Mouse (Mus musculus): ENCODE measurements around the gene Dnhd1. TPM values are rescaled to one million over a fixed set of nuclear protein-coding genes. Genes with fewer than 3 reads are reported as not detected.
"Not testable (repeated sequence)": the region's sequence is repeated elsewhere in the genome, so short reads cannot be mapped to it uniquely, and the experiment has no call there.

The Dnhd1 gene
- total RNA-seq, 2 experiments from 2014 or later, result 0.67 to 0.76 TPM

DNA sequence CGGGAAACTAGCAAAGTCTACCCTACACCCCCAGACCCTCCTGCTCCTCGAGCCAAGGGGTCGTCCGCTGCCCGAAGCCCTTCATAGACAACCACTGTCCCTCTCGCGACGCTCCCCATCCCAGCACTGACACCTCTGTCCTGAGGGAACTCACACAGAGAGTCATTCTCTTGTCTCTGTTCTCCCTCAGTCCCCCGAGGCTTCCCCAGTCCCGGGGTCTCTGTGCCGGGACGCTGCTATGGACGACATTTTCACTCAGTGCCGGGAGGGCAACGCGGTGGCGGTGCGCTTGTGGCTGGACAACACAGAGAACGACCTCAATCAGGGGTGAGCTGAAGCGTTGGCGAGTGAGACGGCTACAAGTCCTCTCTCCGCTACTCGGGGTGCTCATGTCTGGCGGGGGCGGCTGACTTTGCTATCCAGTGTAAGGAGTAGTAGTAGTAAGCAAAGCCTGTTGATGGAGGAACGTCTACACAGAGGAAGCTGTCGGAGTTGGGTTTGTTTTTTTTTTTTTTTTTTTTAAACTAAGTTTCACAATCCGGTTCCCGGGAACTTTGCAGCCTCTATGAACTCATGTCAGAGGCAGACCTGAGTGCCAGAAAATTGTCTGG, 86.4 kb downstream of the Dnhd1 start, which contains the start of gene Rrp8:
Gene Rrp8, minus strand, starts transcription at position 475 of the 611 bp plus-strand sequence.
- intact Hi-C loops (cut with DNase I), result loop anchor here (5.0 to 10.0 kb wide), 2 partner anchors 95 to 182 kb away; partner anchors contain the start of genes Arfip2, Gm45799, Smpd1 and Timm10b
- DNase-seq, result peak; percentile 55 to 57

DNA sequence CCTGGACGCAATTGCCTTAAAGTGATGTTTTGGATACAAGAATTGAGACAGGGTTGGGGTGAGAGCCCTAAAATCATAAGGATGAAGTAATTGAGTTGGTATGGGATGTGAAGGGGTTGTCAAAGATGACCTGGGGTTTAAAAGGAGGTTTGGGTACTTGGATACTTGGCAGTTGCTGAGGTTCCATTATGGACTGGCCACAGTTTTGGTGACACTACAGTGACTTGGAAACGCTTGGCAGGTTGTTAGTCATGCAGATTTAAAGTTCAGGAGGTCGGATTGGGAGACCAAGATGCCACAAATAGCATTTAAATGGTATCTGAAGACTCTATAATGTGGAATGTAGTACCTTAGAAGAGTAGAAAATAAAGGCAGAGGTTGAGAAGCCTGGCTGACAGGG, 87.0 kb downstream of the Dnhd1 start:
- DNase-seq, result no peak
- intact Hi-C loops (cut with DNase I), result loop anchor here (2.0 to 10.0 kb wide), 3 partner anchors 73 to 183 kb away; partner anchors contain the start of genes Arfip2, Gm45799, Mrpl17 and Smpd1

DNA sequence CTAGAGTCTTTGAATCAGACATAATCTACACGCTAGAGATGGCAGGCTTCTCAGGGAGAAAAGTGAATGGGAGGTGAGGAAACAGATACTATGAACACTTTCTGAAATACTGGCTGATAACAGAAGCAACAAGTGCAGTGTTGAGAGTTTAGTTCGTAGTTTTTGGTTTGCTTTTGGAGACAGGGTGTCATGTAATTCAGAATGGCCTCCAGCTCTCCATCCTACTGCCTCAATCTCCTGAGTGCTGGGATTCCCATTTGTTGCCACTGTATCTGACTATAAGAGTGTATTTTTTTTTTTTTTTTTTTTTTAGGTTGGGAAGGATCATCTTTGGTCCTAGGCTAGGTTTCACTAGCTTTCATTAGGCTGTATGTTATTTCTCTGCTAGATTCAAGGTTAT, 87.7 kb downstream of the Dnhd1 start:
- DNase-seq, result no peak
- intact Hi-C loops (cut with DNase I), result loop anchor here (2.0 to 10.0 kb wide), 3 partner anchors 73 to 183 kb away; partner anchors contain the start of genes Arfip2, Gm45799, Mrpl17 and Smpd1

DNA sequence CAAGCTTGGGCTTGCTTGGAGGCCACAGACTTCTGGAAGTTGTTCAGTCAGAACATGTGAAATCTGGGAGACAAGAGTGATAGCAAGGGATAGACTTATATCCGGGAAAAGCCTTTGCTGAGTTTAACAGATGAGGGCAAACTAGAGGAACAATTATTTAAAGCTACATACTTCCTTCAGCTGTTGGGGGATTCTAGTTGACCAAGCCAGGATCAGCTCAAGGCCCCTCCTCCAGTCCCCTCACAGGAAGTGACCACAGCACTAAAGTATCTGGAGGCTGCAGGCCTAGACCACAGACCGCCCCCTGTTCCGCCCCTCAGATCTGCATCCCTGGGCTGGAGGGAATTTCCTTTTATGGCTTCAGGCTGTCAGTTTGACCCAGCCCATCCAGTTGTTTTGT, 88.3 kb downstream of the Dnhd1 start:
- DNase-seq, result peak; percentile 72 to 73
- intact Hi-C loops (cut with DNase I), result loop anchor here (2.0 to 10.0 kb wide), 3 partner anchors 72 to 184 kb away; partner anchors contain the start of genes Arfip2, Gm45799, Mrpl17 and Smpd1

DNA sequence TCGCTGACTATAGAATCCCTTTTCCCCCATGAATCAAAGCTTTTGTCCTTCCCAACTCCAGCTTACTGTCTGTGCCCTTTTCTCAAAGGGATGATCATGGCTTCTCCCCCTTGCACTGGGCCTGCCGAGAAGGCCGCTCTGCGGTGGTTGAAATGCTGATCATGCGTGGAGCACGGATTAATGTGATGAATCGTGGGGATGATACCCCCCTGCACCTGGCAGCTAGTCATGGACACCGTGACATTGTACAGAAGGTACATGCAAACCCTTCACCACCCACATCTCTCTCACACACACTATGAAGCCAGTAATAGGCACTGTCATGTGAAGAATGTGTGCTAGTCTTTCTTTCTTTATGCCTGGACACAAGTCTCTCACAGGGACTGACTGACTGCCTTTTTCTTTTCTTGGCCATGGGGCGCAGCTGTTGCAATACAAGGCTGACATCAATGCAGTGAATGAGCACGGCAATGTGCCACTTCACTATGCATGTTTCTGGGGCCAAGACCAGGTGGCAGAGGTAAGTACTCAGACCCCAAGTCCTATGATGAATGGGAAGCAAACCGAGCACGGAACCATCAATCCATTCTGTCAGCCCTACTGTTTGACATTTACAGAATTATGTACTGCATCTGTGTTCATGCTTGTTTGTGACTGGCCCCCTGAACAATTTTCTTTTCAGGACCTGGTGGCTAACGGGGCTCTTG, 89.6 kb downstream of the Dnhd1 start:
- intact Hi-C loops (cut with DNase I), result no loop called here
- no peak for DNase-seq

DNA sequence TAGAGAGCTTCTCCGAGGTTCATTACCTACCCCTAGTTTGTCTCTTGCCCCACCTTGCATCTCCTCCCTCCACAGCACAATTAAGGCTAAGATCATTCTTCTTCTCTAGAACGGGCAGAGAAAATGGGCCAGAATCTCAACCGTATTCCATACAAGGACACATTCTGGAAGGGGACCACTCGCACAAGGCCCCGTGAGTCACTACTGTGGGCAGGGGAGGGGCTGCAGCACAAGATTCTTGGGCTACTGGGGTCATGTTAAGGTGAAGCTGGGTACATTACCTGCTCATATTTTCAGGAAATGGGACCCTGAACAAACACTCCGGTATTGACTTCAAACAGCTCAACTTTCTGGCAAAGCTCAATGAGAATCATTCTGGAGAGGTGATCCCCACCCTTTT, 90.2 kb downstream of the Dnhd1 start:
- no peak for DNase-seq
- intact Hi-C loops (cut with DNase I), result no loop called here

DNA sequence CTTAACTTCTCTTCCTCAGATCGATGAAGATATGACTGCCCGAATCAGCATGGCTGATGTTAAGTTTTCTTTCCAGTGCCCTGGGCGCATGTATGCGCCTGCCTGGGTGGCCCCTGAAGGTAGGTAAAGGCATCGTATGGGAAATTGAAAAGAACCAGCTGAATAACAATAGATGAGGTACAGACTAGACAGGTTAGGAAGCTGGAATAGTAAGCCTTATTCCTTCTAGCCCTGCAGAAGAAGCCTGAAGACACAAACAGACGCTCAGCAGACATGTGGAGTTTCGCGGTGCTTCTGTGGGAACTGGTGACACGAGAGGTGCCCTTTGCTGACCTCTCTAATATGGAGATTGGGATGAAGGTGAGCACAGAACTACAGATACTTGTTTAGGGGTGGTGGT, 91.4 kb downstream of the Dnhd1 start:
- DNase-seq, result no peak
- intact Hi-C loops (cut with DNase I), result no loop called here

DNA sequence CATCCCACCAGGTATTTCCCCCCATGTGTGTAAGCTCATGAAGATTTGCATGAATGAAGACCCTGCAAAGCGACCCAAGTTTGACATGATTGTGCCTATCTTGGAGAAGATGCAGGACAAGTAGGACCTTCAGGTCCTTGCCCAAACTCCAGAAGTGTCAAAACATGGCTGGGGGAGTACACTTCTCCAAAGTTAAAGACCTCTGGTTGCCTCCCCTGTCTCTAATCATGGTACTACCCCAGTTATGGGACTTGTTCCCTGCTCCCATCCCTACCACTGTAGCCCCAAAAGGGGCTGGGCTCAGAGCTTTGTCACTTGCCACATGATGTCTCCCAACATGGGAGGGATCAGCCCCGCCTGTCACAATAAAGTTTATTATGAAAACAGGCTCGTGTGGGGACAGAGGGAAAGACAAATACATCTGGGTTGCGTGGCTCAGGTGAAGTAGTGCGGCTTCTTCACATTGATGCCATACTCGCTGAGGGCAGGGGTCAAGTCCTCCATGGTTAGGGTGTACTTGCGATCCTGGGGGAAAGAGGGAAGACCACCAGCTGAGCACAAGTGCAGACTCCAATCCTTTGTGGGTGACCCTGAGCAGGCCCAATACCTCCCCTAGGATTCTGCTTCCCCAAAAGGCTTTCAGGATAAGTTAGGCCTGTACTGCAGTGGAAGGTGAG, 92.0 kb downstream of the Dnhd1 start:
- intact Hi-C loops (cut with DNase I), result not testable (repeated sequence)

DNA sequence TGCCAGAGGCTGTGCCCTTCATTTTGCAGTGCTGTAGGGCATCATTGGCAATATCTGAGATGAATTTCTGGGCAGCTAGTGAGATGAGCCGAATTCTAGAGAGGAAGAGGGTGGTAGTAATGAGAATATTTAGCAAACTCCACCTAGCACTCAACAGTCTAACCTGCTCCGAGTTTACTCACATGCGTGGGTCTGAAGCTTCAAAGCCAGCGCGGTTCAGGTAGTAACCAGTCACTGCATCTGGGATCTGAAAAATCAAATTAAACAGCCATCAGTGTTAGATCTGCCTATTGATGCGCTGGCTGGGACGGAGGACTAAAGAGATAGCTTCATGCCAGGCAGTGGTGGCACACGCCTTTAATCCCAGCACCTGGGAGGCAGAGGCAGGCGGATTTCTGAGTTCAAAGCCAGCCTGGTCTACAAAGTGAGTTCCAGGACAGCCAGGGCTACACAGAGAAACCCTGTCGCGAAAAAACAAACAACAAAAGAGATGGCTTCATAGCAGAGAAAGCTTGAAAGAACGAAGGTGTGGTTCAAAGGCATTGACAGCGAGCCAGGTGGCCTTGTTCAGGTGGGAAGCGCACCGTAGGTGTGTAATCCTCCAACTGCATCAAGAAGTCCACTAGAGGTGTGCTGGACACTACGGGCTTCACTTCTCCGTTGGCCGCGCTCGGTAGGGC, 92.8 kb downstream of the Dnhd1 start:
- not testable (repeated sequence) for DNase-seq

More for the DNA sequence above, 92.0 kb downstream of the Dnhd1 start:
- not testable (repeated sequence) for DNase-seq

DNA sequence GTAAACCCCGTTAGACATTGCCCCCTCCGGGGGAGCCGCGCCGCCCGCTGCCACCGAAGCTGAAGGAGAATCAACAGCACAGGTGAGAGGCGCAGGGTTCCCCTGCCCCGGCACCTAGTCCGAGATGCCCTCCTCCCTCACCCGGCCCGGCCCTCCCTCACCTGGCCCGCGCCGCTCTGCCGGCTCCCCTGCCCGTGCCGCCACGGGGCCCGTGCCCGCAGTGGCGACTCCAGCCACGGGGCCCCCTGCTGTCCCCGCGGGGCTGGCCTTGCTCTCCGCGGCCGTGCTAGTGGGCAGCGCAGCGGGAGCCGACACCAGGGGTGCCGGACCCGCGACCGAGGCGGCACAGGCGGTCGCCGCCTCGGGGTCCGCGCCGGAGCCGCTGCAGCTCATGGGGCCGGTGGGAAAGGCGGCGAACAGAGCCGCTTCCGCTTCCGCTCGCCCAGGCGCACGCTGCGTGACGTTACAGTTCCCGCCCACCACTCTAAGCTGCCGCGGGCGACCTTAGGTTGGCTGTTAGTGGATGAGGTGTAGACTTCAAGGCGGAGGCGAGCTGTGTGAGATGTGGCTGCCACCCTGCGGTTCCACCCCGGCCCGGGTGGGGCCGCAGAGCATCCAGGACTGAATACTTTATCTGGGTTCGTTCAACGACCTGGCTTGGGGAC, 93.4 kb downstream of the Dnhd1 start, which contains the start of gene Taf10:
Gene Taf10, minus strand, starts transcription at position 436 of the 665 bp plus-strand sequence.
- peak; percentile 85 to 90 for DNase-seq
- intact Hi-C loops (cut with DNase I), result no loop called here

More for the DNA sequence above, 92.8 kb downstream of the Dnhd1 start:
- intact Hi-C loops (cut with DNase I), result not testable (repeated sequence)

DNA sequence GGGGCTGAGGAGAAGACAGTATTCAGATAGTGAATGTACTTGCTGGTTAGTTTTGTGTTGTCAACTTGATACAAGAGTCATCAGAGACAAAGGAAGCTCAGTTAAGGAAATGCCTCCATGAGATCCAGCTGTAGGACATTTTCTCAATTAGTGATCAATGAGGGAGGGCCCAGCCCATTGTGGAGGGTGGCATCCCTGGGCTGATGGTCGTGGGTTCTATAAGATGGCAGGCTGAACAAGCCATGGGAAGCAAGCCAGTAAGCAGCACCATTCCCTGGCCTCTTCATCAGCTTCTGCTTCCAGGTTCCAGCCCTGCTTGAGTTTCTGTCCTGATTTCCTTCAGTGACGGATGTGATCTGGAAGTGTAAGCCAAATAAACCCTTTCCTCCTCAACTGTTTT, 97.1 kb downstream of the Dnhd1 start:
- intact Hi-C loops (cut with DNase I), result no loop called here
- DNase-seq, result no peak

DNA sequence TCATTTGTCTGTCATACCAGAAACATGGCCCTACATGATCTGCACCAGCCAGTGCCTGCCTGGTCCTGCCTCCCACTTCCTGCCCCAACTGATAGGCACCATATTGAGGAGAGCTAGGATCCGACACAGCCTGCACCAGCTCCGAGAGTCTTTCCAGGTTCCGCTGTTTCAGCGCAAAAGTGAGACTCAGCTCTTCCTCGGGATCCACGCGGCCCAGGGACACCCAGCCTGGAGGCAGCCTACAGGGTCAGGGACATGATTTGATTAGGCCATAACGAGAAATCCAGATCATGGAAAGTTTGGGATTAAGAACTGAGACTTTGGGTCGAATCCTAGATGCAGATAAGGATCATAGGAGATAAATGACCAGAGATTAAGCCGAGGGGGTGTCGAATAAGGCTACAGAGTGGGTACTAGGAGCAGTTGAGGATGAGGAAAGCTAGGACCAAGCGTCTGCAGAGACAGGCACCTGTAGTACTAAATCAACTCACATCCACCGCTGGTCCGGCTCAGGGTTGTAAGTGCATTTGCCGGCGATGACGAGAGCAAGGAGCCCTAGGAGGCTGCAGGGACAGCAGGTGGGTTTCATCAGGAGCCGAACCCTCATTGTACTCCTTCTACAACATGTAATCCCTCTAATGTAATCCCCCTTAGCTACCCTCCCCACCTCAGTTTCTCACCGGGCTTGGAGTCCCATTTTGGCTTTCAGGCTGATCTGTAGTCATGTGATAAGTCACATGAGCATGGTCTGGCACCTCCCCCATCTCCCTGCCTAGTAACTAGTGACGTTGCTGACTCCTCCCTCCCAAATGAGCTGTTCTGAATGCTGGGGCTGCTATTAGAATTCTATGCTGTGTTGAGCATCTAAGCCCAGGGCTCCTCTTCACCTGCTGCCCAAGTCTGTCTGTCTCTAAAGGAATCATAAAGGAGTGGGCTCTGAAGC, 101.1 kb downstream of the Dnhd1 start, which contains the start of gene Tpp1:
Gene Tpp1, minus strand, starts transcription at position 745 of the 943 bp plus-strand sequence.
- DNase-seq, result peak; percentile 84 to 91

DNA sequence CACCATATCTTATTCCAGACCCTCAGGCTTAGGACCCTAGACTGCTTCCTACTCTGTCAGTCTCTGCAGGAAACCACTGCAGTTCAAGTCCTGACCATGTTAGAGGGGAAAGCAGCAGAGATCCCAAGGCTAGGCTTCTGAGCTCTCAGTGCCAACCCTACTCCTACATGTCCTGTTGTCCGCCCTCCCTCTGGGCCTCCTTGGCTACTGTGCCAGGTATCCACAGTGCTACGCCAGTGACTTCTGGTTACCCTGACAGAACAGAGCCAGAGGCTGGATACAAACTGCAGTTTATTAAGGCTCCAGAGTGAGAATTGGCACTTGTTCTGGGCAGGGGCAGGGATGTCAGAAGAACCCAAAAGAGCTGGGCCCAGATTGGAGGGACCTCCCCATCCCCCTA, 102.1 kb downstream of the Dnhd1 start:
- intact Hi-C loops (cut with DNase I), result loop anchor here (5.0 kb wide), 1 partner anchor 45 kb away; no protein-coding TSS in a partner anchor

More for the DNA sequence above, 101.1 kb downstream of the Dnhd1 start, which contains the start of gene Tpp1:
- intact Hi-C loops (cut with DNase I), result loop anchor here (5.0 kb wide), 1 partner anchor 46 kb away; no protein-coding TSS in a partner anchor

DNA sequence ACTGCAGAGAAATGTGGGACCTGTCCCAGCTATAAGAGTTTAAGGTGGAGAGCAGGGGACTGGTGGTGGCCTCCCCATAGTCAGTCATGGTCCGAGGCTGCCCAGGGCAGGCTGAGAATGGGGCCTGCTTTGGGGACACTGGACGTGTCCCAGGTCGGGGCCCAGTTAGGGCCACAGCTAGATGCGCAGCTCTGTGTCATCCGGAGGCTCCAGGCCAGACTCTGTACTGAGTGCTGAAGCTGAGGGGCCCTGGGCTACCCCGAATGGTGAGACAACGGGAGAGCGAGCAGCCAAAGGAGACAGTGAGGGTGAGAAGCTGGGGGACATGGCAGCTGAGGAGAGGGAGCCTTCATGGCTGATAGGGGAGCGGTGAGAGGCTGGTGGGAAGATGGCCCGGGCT, 102.7 kb downstream of the Dnhd1 start:
- intact Hi-C loops (cut with DNase I), result loop anchor here (5.0 kb wide), 1 partner anchor 44 kb away; no protein-coding TSS in a partner anchor
- no peak for DNase-seq

More for the DNA sequence above, 102.1 kb downstream of the Dnhd1 start:
- no peak for DNase-seq

DNA sequence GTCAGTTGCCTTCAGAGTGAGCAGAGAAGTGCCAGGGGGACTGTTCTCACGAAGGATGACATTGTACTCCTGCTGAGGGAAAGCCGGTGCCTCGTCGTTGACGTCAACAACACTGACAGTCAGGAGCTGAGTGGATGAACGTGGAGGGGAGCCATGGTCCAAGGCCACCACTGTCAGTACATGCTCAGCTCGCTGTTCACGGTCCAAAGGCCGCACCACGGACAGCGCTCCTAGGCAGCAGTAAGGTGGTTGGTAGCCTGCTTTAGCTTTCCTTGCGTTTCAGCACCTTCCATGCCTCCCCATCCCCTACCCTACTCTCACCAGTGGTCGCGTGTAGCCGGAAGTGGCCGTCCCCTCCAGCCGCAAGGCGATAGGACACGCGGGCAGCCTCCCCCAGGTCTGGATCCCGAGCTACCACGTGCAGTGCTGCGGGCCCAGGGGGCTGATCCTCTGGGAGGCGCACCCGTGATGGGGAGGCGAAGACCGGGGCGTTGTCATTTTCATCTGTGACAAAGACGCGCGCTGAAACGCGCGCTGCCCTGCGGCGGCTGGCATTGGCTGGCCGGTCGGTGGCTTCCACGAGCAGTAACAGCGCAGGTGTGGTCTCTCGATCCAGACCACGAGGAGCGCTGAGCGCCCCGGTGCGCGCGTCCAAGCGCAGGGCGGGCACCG, 111.3 kb downstream of the Dnhd1 start:
- DNase-seq, result no peak
- intact Hi-C loops (cut with DNase I), result no loop called here

DNA sequence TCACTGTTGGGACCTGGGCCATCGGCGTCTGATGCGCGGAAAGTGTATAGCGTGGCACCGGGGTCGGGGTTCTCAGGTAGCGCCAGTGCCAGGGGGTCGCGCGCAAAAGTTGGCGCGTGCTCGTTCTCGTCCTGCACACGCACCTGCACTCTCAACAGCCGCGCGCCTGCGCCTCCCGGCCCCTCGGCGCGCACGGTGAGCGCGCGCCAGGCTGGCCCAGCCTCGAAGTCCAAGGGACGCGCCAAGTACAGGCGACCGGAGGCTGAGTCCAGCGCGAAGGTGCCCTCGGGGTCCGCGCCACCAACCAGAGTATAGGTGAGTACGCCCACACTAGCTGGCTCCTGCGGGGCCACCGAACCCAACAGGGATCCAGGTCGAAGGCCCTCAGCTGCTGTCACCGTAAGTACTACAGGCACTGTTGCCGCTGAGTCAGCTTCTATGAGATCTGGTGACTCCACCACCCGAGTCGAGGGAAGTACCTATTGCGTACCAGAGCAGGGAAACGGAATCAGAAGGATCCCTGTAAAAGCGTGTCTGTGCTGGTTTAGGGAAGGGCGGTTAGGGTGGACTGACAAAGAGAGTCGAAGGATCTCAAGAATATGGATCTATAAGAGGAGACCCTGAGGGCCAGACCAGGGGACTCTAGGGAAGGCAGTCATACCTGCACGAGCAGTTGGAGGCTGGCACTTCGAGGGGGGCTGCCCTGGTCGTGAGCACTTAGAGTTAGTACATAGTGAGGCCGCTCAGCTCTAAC, 112.1 kb downstream of the Dnhd1 start:
- intact Hi-C loops (cut with DNase I), result no loop called here

DNA sequence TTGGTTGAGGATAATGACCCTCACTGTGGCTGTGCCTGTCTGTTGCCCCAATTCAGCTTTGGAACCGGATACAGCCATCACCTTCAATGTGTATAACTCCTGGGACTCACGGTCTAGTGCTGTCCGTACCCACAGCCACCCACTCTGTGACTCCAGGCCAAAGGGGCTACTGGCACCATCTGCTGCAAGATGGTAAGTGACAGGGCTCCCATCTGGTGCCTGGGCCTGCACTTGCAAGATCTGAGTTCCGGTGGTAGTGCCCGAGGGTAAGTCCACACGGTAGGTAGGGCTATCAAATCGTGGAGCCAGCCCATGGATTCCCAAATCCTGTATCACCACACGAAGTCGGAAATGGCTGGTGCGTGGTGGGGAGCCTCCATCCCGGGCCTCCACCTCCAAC, 113.7 kb downstream of the Dnhd1 start:
- intact Hi-C loops (cut with DNase I), result no loop called here
- no peak for DNase-seq

More for the DNA sequence above, 112.1 kb downstream of the Dnhd1 start:
- no peak for DNase-seq
